Mouse (Mus musculus): ENCODE results near the gene Rbp3. TPM values are rescaled to one million over a fixed set of nuclear protein-coding genes. Genes with fewer than 3 reads are reported as not detected.

Rbp3 gene
- polyA plus RNA-seq, 1 experiment = 0.02 TPM

DNA sequence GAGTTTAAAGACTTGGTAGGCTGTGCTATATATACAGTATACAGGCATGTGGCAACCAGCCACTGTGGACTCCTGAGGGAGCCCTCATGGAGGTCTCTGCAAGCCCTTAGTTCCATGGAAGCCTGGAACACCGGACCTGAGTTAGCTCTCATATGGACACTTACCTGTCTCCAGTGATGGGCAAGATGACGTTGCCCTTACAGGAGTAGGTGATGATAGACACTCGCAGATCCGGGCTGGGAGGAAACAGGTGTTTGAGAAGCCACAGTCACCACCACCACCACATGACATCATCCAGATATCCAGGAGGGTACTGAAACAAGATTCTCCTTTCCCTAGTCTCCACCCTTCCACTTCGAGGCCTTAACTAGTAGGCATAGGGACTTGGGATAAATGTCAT lies 48.6 kb downstream of the Rbp3 start:
- no peaks in the 10 kb centered on the region for H3K36me3 ChIP-seq (ENCODE audit: control insufficient read depth, insufficient read depth)
- H3K4me3 ChIP-seq = no peak overlapping the region
- H3K27me3 ChIP-seq (ENCODE audit: control insufficient read depth, insufficient read depth, insufficient read length) = no peaks in the 10 kb centered on the region
- no peaks in the 10 kb centered on the region for H3K79me2 ChIP-seq (ENCODE audit: control insufficient read depth, insufficient read depth)
- TF ChIP-seq MYOD1 (IDR thresholded peaks at IDR 0.05; ENCODE audit: control insufficient read depth in 1 of 3, insufficient read length in 2 of 3, low read depth in 2 of 3) (peak in 1 of 3 experiments; percentile 71), CEBPB (IDR thresholded peaks at IDR 0.05; ENCODE audit: insufficient read depth, poor library complexity, severe bottlenecking) (no peak)
- no peak overlapping the region for H3K4me2 ChIP-seq (ENCODE audit: low read depth)
- H3ac ChIP-seq (ENCODE audit: control insufficient read depth, insufficient read length) = no peak overlapping the region

Other genes with a start within 250 kb of the Rbp3 start
- gene Gdf10, start 30.4 kb upstream of the Rbp3 start, polyA plus RNA-seq (2012; fragmentation: generic; extraction: Trizol) = not detected
- gene Gdf2, start 13.0 kb upstream of the Rbp3 start, polyA plus RNA-seq (2012; fragmentation: generic; extraction: Trizol) = not detected
- gene Zfp488, start 24.8 kb downstream of the Rbp3 start, polyA plus RNA-seq (2012; fragmentation: generic; extraction: Trizol) = not detected
- 0.19 TPM for gene Gm30083, start 61.2 kb downstream of the Rbp3 start, polyA plus RNA-seq (2012; fragmentation: generic; extraction: Trizol)
- 0.04 TPM for gene Gm5460, start 62.8 kb downstream of the Rbp3 start, polyA plus RNA-seq (2012; fragmentation: generic; extraction: Trizol)
- gene Antxrl, start 98.7 kb downstream of the Rbp3 start, polyA plus RNA-seq (2012; fragmentation: generic; extraction: Trizol) = 0.06 TPM
- 85.0 TPM for gene Anxa8, start 132.0 kb downstream of the Rbp3 start, polyA plus RNA-seq (2012; fragmentation: generic; extraction: Trizol)
- 1.0 TPM for gene A630023A22Rik, start 148.8 kb downstream of the Rbp3 start, polyA plus RNA-seq (2012; fragmentation: generic; extraction: Trizol)
- gene Npy4r, start 198.5 kb downstream of the Rbp3 start, polyA plus RNA-seq (2012; fragmentation: generic; extraction: Trizol) = 0.34 TPM
- 0.01 TPM for gene Gprin2, start 247.7 kb downstream of the Rbp3 start, polyA plus RNA-seq (2012; fragmentation: generic; extraction: Trizol)